Mouse (Mus musculus) lung, embryonic 15.5 days (tissue): ENCODE results near the gene Pou4f2. TPM values are rescaled to one million over a fixed set of nuclear protein-coding genes. Genes with fewer than 3 reads are reported as not detected.

ENCODE experiments used
- ATAC-seq: fragments of 200-750 bp; cut with Nextera tagmentation; 2 replicates; pipeline ENCODE4 v1.8.0; 2017; ENCODE audit warnings: moderate number of reproducible peaks, borderline replicate concordance; ENCODE audit not compliant: low FRiP score, low TSS enrichment; ENCODE audit errors: extremely low read depth
- H3K27ac ChIP-seq: fragments of 300-500 bp; sonication (generic); 2 replicates; pipeline ENCODE4 v1.5.1; 2015; ENCODE audit warnings: moderate library complexity, mild to moderate bottlenecking, inconsistent platforms
- H3K27me3 ChIP-seq: fragments of 300-500 bp; sonication (generic); 2 replicates; pipeline ENCODE4 v1.6.1; 2015; ENCODE audit warnings: inconsistent platforms
- H3K36me3 ChIP-seq: fragments of 300-500 bp; sonication (generic); 2 replicates; pipeline ENCODE4 v1.6.1; 2015; ENCODE audit warnings: inconsistent platforms
- H3K4me1 ChIP-seq: fragments of 300-500 bp; sonication (generic); 2 replicates; pipeline ENCODE4 v1.6.1; 2015; ENCODE audit warnings: inconsistent platforms
- H3K4me2 ChIP-seq: fragments of 300-500 bp; sonication (generic); 2 replicates; pipeline ENCODE4 v1.6.1; 2015; ENCODE audit warnings: inconsistent platforms, mild to moderate bottlenecking, moderate library complexity
- H3K4me3 ChIP-seq: fragments of 300-500 bp; sonication (generic); 2 replicates; pipeline ENCODE4 v1.5.1; 2015; ENCODE audit warnings: mild to moderate bottlenecking, inconsistent platforms
- H3K9ac ChIP-seq: fragments of 300-500 bp; sonication (generic); 2 replicates; pipeline ENCODE4 v1.6.1; 2015; ENCODE audit warnings: inconsistent platforms
- H3K9me3 ChIP-seq: fragments of 300-500 bp; sonication (generic); 2 replicates; pipeline ENCODE4 v1.6.1; 2016; ENCODE audit warnings: inconsistent platforms
- WGBS: fragments of 180-500 bp; shearing (Covaris S2); methylation state at CpG from one replicate; pipeline ENCODE4 v1.1.7; 2015; 5-methylcytosine and 5-hydroxymethylcytosine counted together
- polyA plus RNA-seq: library from polyadenylated mRNA; unstranded; fragments of >200 nt; fragmentation: Nextera tagmentation; extraction: Ambion mirVana; gene quantifications from 2 replicates; pipeline ENCODE4 v1.2.1, GENCODE M21; 2015

Pou4f2 gene
- polyA plus RNA-seq, 1 experiment from 2014 or later, result not detected

DNA sequence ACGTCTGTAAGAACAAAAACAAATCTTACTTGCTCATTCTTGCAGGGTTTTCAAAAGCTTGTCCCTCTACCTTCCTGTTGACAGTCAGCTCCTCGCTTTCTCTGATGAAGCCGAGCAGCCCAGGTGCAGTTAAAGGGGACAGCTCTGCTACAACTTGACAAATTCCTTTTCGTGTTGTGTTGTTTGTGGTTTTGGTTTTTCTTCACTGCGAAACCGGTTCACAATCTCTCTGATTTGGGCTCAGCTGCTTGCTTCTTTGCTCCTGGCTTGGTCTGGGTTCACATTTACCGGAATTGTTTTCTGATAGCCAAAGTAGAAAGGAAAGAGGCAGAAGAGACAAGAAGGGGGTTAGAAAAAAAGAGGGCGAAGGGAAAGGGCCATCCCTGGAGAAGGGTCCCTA, 2.1 kb downstream of the Pou4f2 start:
- H3K4me3 ChIP-seq, result no peak overlapping the region
- peaks cover 21% of the 10 kb centered on the region; the same call in 1 of the 2 replicates for H3K4me1 ChIP-seq
- no peak overlapping the region for H3K9ac ChIP-seq
- 5% methylated on average over 8 of the region's 8 CpGs for WGBS
- H3K4me2 ChIP-seq, result no peak overlapping the region
- ATAC-seq, result no peak
- H3K36me3 ChIP-seq, result no peaks in the 10 kb centered on the region
- peaks cover 94% of the 10 kb centered on the region for H3K27me3 ChIP-seq
- no peak overlapping the region for H3K27ac ChIP-seq
- H3K9me3 ChIP-seq, result no peaks in the 10 kb centered on the region

DNA sequence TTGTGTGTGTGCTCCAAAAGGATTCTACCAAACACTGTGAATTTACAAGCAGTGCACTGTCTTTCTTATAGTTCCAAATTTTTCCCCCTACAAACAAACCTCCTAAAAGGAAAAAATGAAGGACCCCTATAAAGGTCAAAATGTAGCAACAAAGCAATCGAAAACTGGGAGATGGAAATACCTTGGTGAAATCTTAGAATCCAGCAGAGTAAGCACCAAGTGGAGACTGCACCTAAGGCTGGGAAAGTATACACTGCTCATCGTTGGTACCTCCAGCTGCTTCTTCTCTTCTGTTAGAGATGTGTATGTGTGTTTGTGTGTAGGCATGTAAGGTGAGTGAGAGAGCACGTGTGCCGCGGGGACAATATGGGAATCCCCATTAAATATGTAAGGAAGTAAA, 3.1 kb downstream of the Pou4f2 start:
- 14% methylated on average over 5 of the region's 5 CpGs for WGBS
- no peak overlapping the region for H3K4me3 ChIP-seq
- H3K4me2 ChIP-seq, result no peak overlapping the region
- peaks cover 92% of the 10 kb centered on the region for H3K27me3 ChIP-seq
- no peak overlapping the region for H3K27ac ChIP-seq
- no peak overlapping the region for H3K9ac ChIP-seq
- no peaks in the 10 kb centered on the region for H3K36me3 ChIP-seq
- no peak for ATAC-seq
- no peaks in the 10 kb centered on the region for H3K9me3 ChIP-seq
- peaks cover 21% of the 10 kb centered on the region; the same call in 1 of the 2 replicates for H3K4me1 ChIP-seq

GRCm38 (mm10) chr8:78432451-78432850, 4.0 kb downstream of the Pou4f2 start:
- Histone ChIP-seq H3K27me3 (peaks cover 92% of the 10 kb centered on the region), H3K4me3 (no peak overlapping the region), H3K27ac (no peak overlapping the region), H3K9me3 (no peaks in the 10 kb centered on the region), H3K4me1 (peaks cover 17% of the 10 kb centered on the region; the same call in 1 of the 2 replicates), H3K9ac (no peak overlapping the region), H3K36me3 (no peaks in the 10 kb centered on the region), H3K4me2 (no peak overlapping the region)
- 20% methylated on average over 1 of the region's 1 CpGs for WGBS
- ATAC-seq, result no peak

- WGBS, result 2% methylated on average over 4 of the region's 4 CpGs
Measured at GRCm38 (mm10) chr8:78431356-78431755, 5.1 kb downstream of the Pou4f2 start.

GRCm38 (mm10) chr8:78428148-78428547, 8.3 kb downstream of the Pou4f2 start:
- peaks cover 88% of the 10 kb centered on the region for H3K27me3 ChIP-seq
- H3K4me1 ChIP-seq, result no peaks in the 10 kb centered on the region
- H3K27ac ChIP-seq, result no peak overlapping the region
- 9% methylated on average over 11 of the region's 11 CpGs for WGBS
- ATAC-seq, result no peak
- no peaks in the 10 kb centered on the region for H3K9me3 ChIP-seq
- no peak overlapping the region for H3K4me2 ChIP-seq
- no peaks in the 10 kb centered on the region for H3K36me3 ChIP-seq
- no peak overlapping the region for H3K9ac ChIP-seq
- H3K4me3 ChIP-seq, result no peak overlapping the region

More at GRCm38 (mm10) chr8:78431356-78431755, 5.1 kb downstream of the Pou4f2 start:
- Histone ChIP-seq H3K27ac (no peak overlapping the region), H3K9ac (no peak overlapping the region), H3K27me3 (peaks cover 92% of the 10 kb centered on the region), H3K4me3 (no peak overlapping the region), H3K4me1 (peaks cover 13% of the 10 kb centered on the region; the same call in 1 of the 2 replicates), H3K36me3 (no peaks in the 10 kb centered on the region), H3K4me2 (no peak overlapping the region), H3K9me3 (no peaks in the 10 kb centered on the region)
- no peak for ATAC-seq

DNA sequence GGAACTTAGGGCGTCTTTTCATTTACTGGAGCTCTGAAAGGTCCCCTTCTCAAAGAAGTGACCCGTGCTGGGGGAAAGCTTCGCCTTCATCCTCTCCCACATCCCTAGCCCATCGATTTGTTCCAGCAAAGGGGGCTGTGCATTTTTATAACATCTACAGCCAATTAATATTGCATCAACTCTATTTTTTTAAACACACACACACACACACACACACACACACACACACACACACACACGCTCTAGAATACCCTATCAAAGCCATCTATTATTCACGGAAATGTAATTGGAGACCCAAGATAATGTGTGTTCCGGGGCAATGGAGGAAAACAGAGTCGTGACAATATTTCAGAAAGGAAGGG, 8.7 kb downstream of the Pou4f2 start:
- WGBS, result 2% methylated on average over 8 of the region's 8 CpGs
- H3K4me2 ChIP-seq, result no peak overlapping the region
- H3K27me3 ChIP-seq, result peaks cover 90% of the 10 kb centered on the region
- H3K4me3 ChIP-seq, result no peak overlapping the region
- no peaks in the 10 kb centered on the region for H3K9me3 ChIP-seq
- no peaks in the 10 kb centered on the region for H3K4me1 ChIP-seq
- H3K27ac ChIP-seq, result no peak overlapping the region
- no peak overlapping the region for H3K9ac ChIP-seq
- no peak for ATAC-seq
- H3K36me3 ChIP-seq, result no peaks in the 10 kb centered on the region

GRCm38 (mm10) chr8:78426875-78427768, 9.3 kb downstream of the Pou4f2 start:
- no peak overlapping the region for H3K9ac ChIP-seq
- ATAC-seq, result no peak
- no peak overlapping the region for H3K4me2 ChIP-seq
- H3K9me3 ChIP-seq, result no peaks in the 10 kb centered on the region
- H3K36me3 ChIP-seq, result no peaks in the 10 kb centered on the region
- no peaks in the 10 kb centered on the region for H3K4me1 ChIP-seq
- no peak overlapping the region for H3K27ac ChIP-seq
- no peak overlapping the region for H3K4me3 ChIP-seq
- WGBS, result 2% methylated on average over 32 of the region's 32 CpGs
- peaks cover 90% of the 10 kb centered on the region for H3K27me3 ChIP-seq

DNA sequence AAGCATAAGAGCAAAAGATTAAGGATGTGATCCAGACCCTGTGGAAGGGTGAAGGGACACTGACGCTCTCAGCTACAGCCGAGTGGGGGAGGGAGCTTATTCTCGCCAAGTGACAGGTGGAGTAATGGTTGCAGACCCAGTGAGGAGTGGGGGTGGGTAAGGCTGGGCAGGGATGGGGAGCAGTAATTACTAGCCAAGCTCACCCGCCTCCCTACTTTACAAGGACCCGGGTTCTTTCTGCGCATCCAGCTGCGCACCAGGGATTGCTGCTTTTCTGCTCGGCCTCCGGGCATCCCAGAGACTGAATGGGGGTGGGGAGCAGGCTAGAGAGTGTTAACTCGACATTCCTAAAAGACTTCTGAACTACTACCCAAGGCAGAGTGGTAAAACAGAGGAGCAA, 10.0 kb downstream of the Pou4f2 start:
- no peaks in the 10 kb centered on the region for H3K4me1 ChIP-seq
- H3K9me3 ChIP-seq, result no peaks in the 10 kb centered on the region
- no peak overlapping the region for H3K4me3 ChIP-seq
- no peak overlapping the region for H3K9ac ChIP-seq
- no peak overlapping the region for H3K27ac ChIP-seq
- H3K27me3 ChIP-seq, result peaks cover 90% of the 10 kb centered on the region
- H3K36me3 ChIP-seq, result no peaks in the 10 kb centered on the region
- under 1% methylated on average over 10 of the region's 10 CpGs for WGBS
- ATAC-seq, result no peak
- no peak overlapping the region for H3K4me2 ChIP-seq

DNA sequence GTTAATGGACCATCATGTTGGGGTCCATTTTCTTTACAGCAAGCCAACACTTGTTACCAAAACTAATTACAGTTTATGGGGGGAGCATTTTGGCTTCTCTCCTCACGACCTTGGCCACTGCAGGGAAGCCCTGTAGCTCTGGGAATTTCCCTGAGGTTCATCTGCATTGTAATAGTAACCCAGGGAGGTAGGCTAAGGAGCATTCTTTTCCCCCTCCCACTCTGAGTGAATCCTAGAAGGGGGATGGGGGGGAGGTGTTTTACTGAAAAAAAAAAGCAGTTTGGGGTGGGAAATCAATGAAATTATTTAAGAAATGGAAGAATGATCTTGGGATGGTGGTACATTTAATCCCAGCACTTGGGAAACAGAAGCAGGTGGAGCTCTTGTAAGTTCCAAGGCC, 12.5 kb downstream of the Pou4f2 start:
- H3K4me2 ChIP-seq, result no peak overlapping the region
- no peaks in the 10 kb centered on the region for H3K9me3 ChIP-seq
- H3K4me3 ChIP-seq, result no peak overlapping the region
- 0 out of 2 replicates have a peak, but pooled peaks cover 7% of the 10 kb centered on the region for H3K4me1 ChIP-seq
- no peak overlapping the region for H3K9ac ChIP-seq
- H3K27me3 ChIP-seq, result peaks cover 88% of the 10 kb centered on the region
- WGBS, result 0% methylated on average over 1 of the region's 1 CpGs
- H3K36me3 ChIP-seq, result no peaks in the 10 kb centered on the region
- H3K27ac ChIP-seq, result no peak overlapping the region
- ATAC-seq, result no peak

- Histone ChIP-seq H3K9ac (no peak overlapping the region), H3K4me1 (0 out of 2 replicates have a peak, but pooled peaks cover 7% of the 10 kb centered on the region), H3K27me3 (peaks cover 64% of the 10 kb centered on the region), H3K27ac (no peak overlapping the region), H3K9me3 (no peaks in the 10 kb centered on the region), H3K4me3 (peak overlapping the region; percentile 29), H3K4me2 (peak overlapping the region; percentile 59), H3K36me3 (no peaks in the 10 kb centered on the region)
- WGBS, result under 1% methylated on average over 19 of the region's 19 CpGs
- ATAC-seq, result 0 out of 2 replicates have a peak, but pooled peaks have one; percentile 42
Measured at GRCm38 (mm10) chr8:78420101-78420503, 16.3 kb downstream of the Pou4f2 start.

GRCm38 (mm10) chr8:78419272-78419671, 17.2 kb downstream of the Pou4f2 start:
- H3K4me1 ChIP-seq, result 0 out of 2 replicates have a peak, but pooled peaks cover 7% of the 10 kb centered on the region
- no peaks in the 10 kb centered on the region for H3K36me3 ChIP-seq
- H3K9me3 ChIP-seq, result no peaks in the 10 kb centered on the region
- no peak overlapping the region for H3K9ac ChIP-seq
- ATAC-seq, result no peak
- WGBS, result 31% methylated on average over 4 of the region's 4 CpGs
- no peak overlapping the region; the same call in 1 of the 2 replicates for H3K4me2 ChIP-seq
- H3K27ac ChIP-seq, result no peak overlapping the region
- H3K4me3 ChIP-seq, result no peak overlapping the region
- peaks cover 58% of the 10 kb centered on the region for H3K27me3 ChIP-seq

DNA sequence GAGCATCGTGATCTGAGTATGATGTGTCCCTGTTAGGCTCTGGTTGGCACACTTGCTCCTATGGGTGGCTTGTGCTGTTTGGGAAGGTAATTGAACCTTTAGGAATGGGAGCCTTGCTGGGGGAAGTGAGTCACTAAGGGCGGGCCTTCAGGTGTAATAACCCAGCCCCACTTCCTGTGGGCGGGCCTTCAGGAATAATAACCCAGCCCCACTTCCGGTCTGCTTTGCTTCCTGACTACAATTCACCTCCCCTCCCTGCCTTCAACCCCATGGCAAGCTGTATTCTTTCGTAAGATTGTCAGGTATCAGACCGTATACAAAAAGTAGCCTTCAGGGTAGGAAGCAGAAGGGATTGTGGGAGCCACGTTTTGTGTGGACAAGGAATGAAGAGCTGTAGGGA, 45.7 kb downstream of the Pou4f2 start:
- ATAC-seq, result no peak
- H3K27me3 ChIP-seq, result no peaks in the 10 kb centered on the region
- no peak overlapping the region for H3K9ac ChIP-seq
- no peak overlapping the region for H3K4me3 ChIP-seq
- no peak overlapping the region for H3K27ac ChIP-seq
- H3K4me2 ChIP-seq, result no peak overlapping the region
- H3K9me3 ChIP-seq, result no peaks in the 10 kb centered on the region
- 87% methylated on average over 7 of the region's 7 CpGs for WGBS
- no peaks in the 10 kb centered on the region for H3K36me3 ChIP-seq
- no peaks in the 10 kb centered on the region for H3K4me1 ChIP-seq
